Mouse (Mus musculus) cerebellum, postnatal 25 days (tissue): ENCODE measurements around the gene Rplp2.

ENCODE experiments used
- DNase-seq, 2 experiments: peaks; one replicate each; pipeline ENCODE4 v3.0.0; 2021; ENCODE audit warnings: mixed read lengths in 2 of 2

Gene Rplp2

GRCm38 (mm10) chr7:141453636-141454035 is 6.5 kb downstream of the Rplp2 start:
- DNase-seq, result no peak

GRCm38 (mm10) chr7:141454967-141455551 is 7.9 kb downstream of the Rplp2 start, which contains the start of gene Pnpla2:
Pnpla2 (plus strand) TSS chr7:141455198.
- DNase-seq, result peak; percentile 92 to 97

GRCm38 (mm10) chr7:141455610-141456314 is 8.6 kb downstream of the Rplp2 start:
- peak; percentile 73 to 74 for DNase-seq

GRCm38 (mm10) chr7:141456739-141457138 is 9.6 kb downstream of the Rplp2 start:
- peak; percentile 28 to 33 for DNase-seq

GRCm38 (mm10) chr7:141457236-141457635 is 10.1 kb downstream of the Rplp2 start:
- peak in 1 of 2 experiments; percentile 46 for DNase-seq

- peak; percentile 68 to 79 for DNase-seq
Measured at GRCm38 (mm10) chr7:141457986-141458660, 11.0 kb downstream of the Rplp2 start.

- no peak for DNase-seq
Measured at GRCm38 (mm10) chr7:141458661-141459060, 11.5 kb downstream of the Rplp2 start.

GRCm38 (mm10) chr7:141459301-141459711 is 12.1 kb downstream of the Rplp2 start:
- DNase-seq, result peak; percentile 82 to 85

- DNase-seq, result peak; percentile 24 to 30
Measured at GRCm38 (mm10) chr7:141460001-141460390, 12.8 kb downstream of the Rplp2 start.

GRCm38 (mm10) chr7:141460391-141461113 is 13.4 kb downstream of the Rplp2 start, which contains the start of gene Cracr2b:
Cracr2b (plus strand) TSS chr7:141461094.
- DNase-seq, result peak; percentile 29 to 51

- peak; percentile 34 to 53 for DNase-seq
Measured at GRCm38 (mm10) chr7:141461521-141462332, 14.6 kb downstream of the Rplp2 start.

- DNase-seq, result peak; percentile 25 to 48
Measured at GRCm38 (mm10) chr7:141462333-141462821, 15.2 kb downstream of the Rplp2 start.

GRCm38 (mm10) chr7:141463824-141464602 is 16.8 kb downstream of the Rplp2 start:
- peak; percentile 15 to 21 for DNase-seq

GRCm38 (mm10) chr7:141464603-141465201 is 17.5 kb downstream of the Rplp2 start:
- DNase-seq, result peak; percentile 30 to 51

GRCm38 (mm10) chr7:141465388-141466044 is 18.3 kb downstream of the Rplp2 start:
- DNase-seq, result peak; percentile 13 to 35

- DNase-seq, result peak in 1 of 2 experiments; percentile 13
Measured at GRCm38 (mm10) chr7:141466045-141466394, 18.9 kb downstream of the Rplp2 start.

GRCm38 (mm10) chr7:141466607-141467148 is 19.5 kb downstream of the Rplp2 start:
- DNase-seq, result peak in 1 of 2 experiments; percentile 45

- peak; percentile 70 to 83 for DNase-seq
Measured at GRCm38 (mm10) chr7:141467230-141468030, 20.3 kb downstream of the Rplp2 start, which contains the start of gene Cd151. Cd151 (plus strand) TSS chr7:141467392.

GRCm38 (mm10) chr7:141468164-141468521 is 21.0 kb downstream of the Rplp2 start:
- no peak for DNase-seq
